Mouse (Mus musculus) heart, embryonic 13.5 days (tissue): ENCODE results near the gene Adat3. TPM values are rescaled to one million over a fixed set of nuclear protein-coding genes. Genes with fewer than 3 reads are reported as not detected.
"Not testable (repeated sequence)": the region's sequence is repeated elsewhere in the genome, so short reads cannot be mapped to it uniquely, and the experiment has no call there.

ENCODE experiments used
- ATAC-seq: fragments of 200-750 bp; cut with Nextera tagmentation; 2 replicates; pipeline ENCODE4 v1.8.0; 2017; ENCODE audit warnings: moderate TSS enrichment; ENCODE audit not compliant: insufficient number of reproducible peaks, low FRiP score, low TSS enrichment; ENCODE audit errors: extremely low read depth
- H3K27ac ChIP-seq: fragments of 300-500 bp; sonication (generic); replicated peaks from 2 replicates; pipeline ENCODE4 v1.5.1; 2015; ENCODE audit warnings: moderate library complexity, mild to moderate bottlenecking, inconsistent platforms
- H3K27me3 ChIP-seq: fragments of 300-500 bp; sonication (generic); replicated peaks from 2 replicates; pipeline ENCODE4 v1.6.1; 2015; ENCODE audit warnings: mild to moderate bottlenecking, inconsistent platforms
- H3K36me3 ChIP-seq: fragments of 300-500 bp; sonication (generic); 2 replicates; pipeline ENCODE4 v1.6.1; 2015; ENCODE audit warnings: mild to moderate bottlenecking, inconsistent platforms
- H3K4me1 ChIP-seq: fragments of 300-500 bp; sonication (generic); 2 replicates; pipeline ENCODE4 v1.6.1; 2015; ENCODE audit warnings: inconsistent platforms
- H3K4me2 ChIP-seq: fragments of 300-500 bp; sonication (generic); 2 replicates; pipeline ENCODE4 v1.6.1; 2015; ENCODE audit warnings: inconsistent platforms, mild to moderate bottlenecking, moderate library complexity
- H3K4me3 ChIP-seq: fragments of 300-500 bp; sonication (generic); 2 replicates; pipeline ENCODE4 v1.5.1; 2015; ENCODE audit warnings: moderate library complexity, mild to moderate bottlenecking, inconsistent platforms
- H3K9ac ChIP-seq: fragments of 300-500 bp; sonication (generic); 2 replicates; pipeline ENCODE4 v1.6.1; 2015; ENCODE audit warnings: inconsistent platforms, mild to moderate bottlenecking, moderate library complexity
- H3K9me3 ChIP-seq: fragments of 300-500 bp; sonication (generic); 2 replicates; pipeline ENCODE4 v1.6.1; 2016; ENCODE audit warnings: inconsistent platforms
- WGBS: fragments of 180-500 bp; shearing (Covaris S2); methylation state at CpG from one replicate; pipeline ENCODE4 v1.1.7; 2015; ENCODE audit warnings: mixed read lengths; 5-methylcytosine and 5-hydroxymethylcytosine counted together
- polyA plus RNA-seq: library from polyadenylated mRNA; unstranded; fragments of >200 nt; fragmentation: Nextera tagmentation; extraction: Ambion mirVana; gene quantifications from 2 replicates; pipeline ENCODE4 v1.2.1, GENCODE M21; 2015

Adat3 gene
- polyA plus RNA-seq, 1 experiment from 2014 or later = 5.6 TPM

DNA sequence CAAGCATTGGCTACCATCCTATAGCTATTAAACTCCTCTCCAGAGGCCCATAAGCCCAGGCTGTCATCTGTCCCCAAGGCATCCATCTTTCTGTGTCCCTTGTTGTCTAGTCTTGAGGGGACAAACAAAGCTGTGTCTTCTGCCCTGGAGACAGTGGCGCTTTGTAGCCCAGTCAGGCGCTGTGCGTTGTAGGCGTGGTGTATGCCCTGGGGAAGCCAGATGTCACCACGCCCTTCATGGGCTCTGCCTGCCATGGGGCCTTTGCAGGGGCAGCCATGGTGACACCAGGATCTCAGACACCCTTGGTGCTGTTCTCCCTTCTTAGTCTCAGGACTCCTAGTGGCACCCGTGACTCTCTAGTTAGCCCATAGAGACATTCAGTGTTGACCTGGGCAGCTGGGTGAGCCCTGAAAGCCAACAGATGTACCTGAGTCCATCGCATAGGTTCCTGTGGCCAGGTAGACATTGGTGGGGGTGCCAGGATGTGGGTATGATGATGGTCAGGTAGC lies 1.4 kb downstream of the Adat3 start:
- peaks cover 33% of the 10 kb centered on the region for H3K36me3 ChIP-seq
- peak overlapping the region; percentile 89 for H3K9ac ChIP-seq
- no peaks in the 10 kb centered on the region for H3K27me3 ChIP-seq
- peak overlapping the region; percentile 87 for H3K4me3 ChIP-seq
- H3K27ac ChIP-seq = peak overlapping the region; percentile 87
- H3K4me1 ChIP-seq = peaks cover 30% of the 10 kb centered on the region
- H3K4me2 ChIP-seq = peak overlapping the region; percentile 94
- ATAC-seq = no peak
- WGBS = 84% methylated on average over 7 of the region's 7 CpGs
- no peaks in the 10 kb centered on the region for H3K9me3 ChIP-seq

- peak overlapping the region; percentile 40; the same call in 1 of the 2 replicates for H3K9ac ChIP-seq
- H3K9me3 ChIP-seq = no peaks in the 10 kb centered on the region
- no peaks in the 10 kb centered on the region for H3K27me3 ChIP-seq
- 81% methylated on average over 2 of the region's 2 CpGs for WGBS
- peaks cover 41% of the 10 kb centered on the region for H3K36me3 ChIP-seq
- H3K27ac ChIP-seq = no peak overlapping the region
- H3K4me1 ChIP-seq = peaks cover 30% of the 10 kb centered on the region
- ATAC-seq = no peak
- H3K4me2 ChIP-seq = 0 out of 2 replicates have a peak overlapping the region, but pooled peaks have one; percentile 94
- H3K4me3 ChIP-seq = no peak overlapping the region
Measured at GRCm38 (mm10) chr10:80604988-80605387, 2.3 kb downstream of the Adat3 start.

DNA sequence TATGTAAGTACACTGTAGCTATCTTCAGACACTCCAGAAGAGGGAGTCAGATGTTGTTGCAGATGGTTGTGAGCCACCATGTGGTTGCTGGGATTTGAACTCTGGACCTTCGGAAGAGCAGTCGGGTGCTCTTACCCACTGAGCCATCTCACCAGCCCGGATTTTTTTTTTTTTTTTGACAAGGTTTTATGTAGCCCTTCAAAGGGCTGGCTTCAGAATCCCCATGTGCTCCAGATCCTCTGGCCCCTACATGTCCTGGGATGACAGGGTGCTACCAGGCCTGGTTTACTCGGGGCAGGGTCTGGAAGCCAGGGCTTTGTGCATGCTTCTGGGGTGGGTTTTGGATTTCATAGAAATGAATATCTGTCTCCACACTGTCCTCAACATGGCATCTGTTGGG lies 3.0 kb downstream of the Adat3 start, which contains the start of gene Gm49322:
Gene Gm49322 (plus strand): TSS at position 301 of the 400 bp plus-strand sequence.
- not testable (repeated sequence) for ATAC-seq, H3K4me3 ChIP-seq
- H3K9ac ChIP-seq = peak within 1 kb of the TSS; percentile 40; the same call in 1 of the 2 replicates

GRCm38 (mm10) chr10:80606306-80606705 lies 3.6 kb downstream of the Adat3 start:
- Histone ChIP-seq H3K27me3 (no peaks in the 10 kb centered on the region), H3K9me3 (no peaks in the 10 kb centered on the region), H3K36me3 (peaks cover 51% of the 10 kb centered on the region), H3K4me1 (peaks cover 34% of the 10 kb centered on the region), H3K4me2 (no peak overlapping the region), H3K27ac (no peak overlapping the region), H3K9ac (no peak overlapping the region), H3K4me3 (no peak overlapping the region)
- ATAC-seq = no peak
- 89% methylated on average over 23 of the region's 23 CpGs for WGBS

More for the DNA sequence above, 3.0 kb downstream of the Adat3 start, which contains the start of gene Gm49322:
- H3K4me2 ChIP-seq = 0 out of 2 replicates have a peak within 1 kb of the TSS, but pooled peaks have one; percentile 94
- H3K9me3 ChIP-seq, H3K27ac ChIP-seq, H3K27me3 ChIP-seq: not testable (repeated sequence)
- peaks cover 48% of the 10 kb centered on the region for H3K36me3 ChIP-seq
- peaks cover 31% of the 10 kb centered on the region for H3K4me1 ChIP-seq
- 75% methylated on average over 4 of the region's 4 CpGs for WGBS

DNA sequence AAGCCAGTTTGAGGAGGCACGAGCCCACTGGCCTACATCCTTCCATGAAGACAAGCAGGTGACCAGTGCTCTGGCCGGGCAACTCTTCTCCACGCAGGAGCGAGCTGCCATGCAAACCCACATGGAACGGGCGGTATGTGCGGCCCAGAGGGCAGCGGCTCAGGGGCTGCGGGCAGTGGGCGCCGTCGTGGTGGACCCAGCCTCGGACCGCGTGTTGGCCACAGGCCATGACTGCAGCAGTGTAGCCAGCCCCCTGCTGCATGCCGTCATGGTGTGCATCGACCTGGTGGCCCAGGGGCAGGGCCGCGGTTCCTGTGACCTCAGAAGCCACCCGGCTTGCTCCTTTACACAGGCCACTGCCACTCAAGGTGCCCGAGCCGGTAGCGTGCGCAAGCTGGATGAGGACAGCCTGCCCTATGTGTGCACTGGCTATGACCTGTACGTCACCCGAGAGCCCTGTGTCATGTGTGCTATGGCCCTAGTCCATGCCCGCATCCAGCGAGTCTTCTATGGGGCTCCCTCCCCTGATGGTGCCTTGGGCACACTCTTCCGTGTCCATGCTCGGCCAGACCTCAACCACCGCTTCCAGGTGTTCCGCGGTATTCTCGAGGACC lies 4.2 kb downstream of the Adat3 start:
- H3K36me3 ChIP-seq = peaks cover 56% of the 10 kb centered on the region
- peaks cover 34% of the 10 kb centered on the region for H3K4me1 ChIP-seq
- 94% methylated on average over 34 of the region's 34 CpGs for WGBS
- ATAC-seq = no peak
- H3K9me3 ChIP-seq = no peaks in the 10 kb centered on the region
- no peaks in the 10 kb centered on the region for H3K27me3 ChIP-seq
- no peak overlapping the region for H3K9ac ChIP-seq
- H3K4me3 ChIP-seq = no peak overlapping the region
- H3K27ac ChIP-seq = no peak overlapping the region
- H3K4me2 ChIP-seq = no peak overlapping the region

- peaks cover 72% of the 10 kb centered on the region for H3K36me3 ChIP-seq
- no peak for ATAC-seq
- no peak overlapping the region for H3K27ac ChIP-seq
- no peak overlapping the region for H3K9ac ChIP-seq
- H3K27me3 ChIP-seq = no peaks in the 10 kb centered on the region
- H3K4me1 ChIP-seq = peaks cover 24% of the 10 kb centered on the region
- H3K4me3 ChIP-seq = no peak overlapping the region
- no peak overlapping the region for H3K4me2 ChIP-seq
- 92% methylated on average over 3 of the region's 3 CpGs for WGBS
- H3K9me3 ChIP-seq = no peaks in the 10 kb centered on the region
Measured at GRCm38 (mm10) chr10:80608435-80608834, 5.8 kb downstream of the Adat3 start.

DNA sequence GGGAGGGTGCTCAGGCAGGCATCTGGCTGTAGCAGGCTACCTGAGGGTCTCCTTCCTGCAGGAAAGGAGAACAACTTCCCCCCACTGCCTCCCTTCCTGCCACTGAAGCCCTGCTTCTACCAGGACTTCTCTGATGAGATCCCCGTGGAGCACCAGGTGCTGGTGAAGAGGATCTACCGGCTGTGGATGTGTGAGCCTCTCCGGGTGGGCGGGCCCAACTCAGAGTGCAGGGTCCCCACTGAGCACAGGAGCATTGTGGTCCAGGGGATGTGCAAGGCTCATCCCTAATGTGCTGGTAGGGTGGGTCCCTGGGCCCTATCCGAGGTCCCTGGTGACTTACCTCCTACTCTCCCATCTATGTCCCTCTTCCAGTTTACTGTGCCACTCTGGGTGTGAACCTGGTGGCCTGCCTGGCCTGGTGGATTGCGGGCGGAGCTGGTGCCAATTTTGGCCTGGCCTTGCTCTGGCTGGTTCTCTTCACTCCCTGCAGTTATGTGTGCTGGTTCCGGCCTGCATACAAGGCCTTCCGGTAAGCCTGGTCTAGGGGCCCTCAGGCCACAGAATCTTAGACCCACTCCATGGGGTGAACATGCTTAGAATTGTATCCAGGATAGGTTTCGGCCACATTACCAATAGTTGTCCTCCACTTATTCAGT lies 6.7 kb downstream of the Adat3 start:
- Histone ChIP-seq H3K27ac (no peak overlapping the region), H3K9ac (no peak overlapping the region), H3K4me2 (no peak overlapping the region), H3K9me3 (no peaks in the 10 kb centered on the region), H3K36me3 (peaks cover 82% of the 10 kb centered on the region), H3K4me3 (no peak overlapping the region), H3K4me1 (peaks cover 14% of the 10 kb centered on the region), H3K27me3 (no peaks in the 10 kb centered on the region)
- no peak for ATAC-seq
- WGBS = 89% methylated on average over 10 of the region's 10 CpGs

DNA sequence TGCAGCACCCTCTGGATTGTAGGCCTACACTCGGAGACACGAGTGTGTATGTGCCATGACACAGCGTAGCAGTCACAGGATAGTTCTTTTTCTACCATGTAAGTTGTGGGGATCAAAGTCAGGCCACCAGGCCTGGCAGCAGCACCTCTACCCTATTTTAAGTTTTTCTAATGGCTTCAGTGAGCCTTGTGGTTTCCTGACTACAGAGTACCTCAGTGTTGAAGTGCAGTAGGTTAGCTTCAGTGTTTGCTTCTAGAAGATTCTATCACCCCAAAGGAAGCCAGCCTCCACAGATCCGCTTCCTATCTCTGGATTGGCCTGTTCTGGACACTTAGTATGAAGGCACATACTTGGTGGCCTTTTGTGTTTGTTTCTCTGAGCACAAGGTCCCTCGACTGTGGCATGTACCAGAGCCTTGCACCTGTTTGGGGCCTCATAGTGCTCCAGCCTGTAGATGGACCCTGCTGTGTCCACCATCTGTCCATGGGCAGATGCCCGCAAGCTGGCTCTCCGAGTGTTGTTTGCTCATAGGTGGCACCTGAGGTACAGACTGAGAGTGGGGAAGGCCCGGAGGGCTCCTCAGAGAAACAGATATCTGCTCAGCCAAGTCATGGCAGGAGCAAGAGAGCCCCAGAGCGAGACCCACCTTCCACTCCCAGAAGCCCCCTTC lies 7.6 kb downstream of the Adat3 start:
- WGBS = 87% methylated on average over 9 of the region's 9 CpGs
- ATAC-seq = no peak
- peaks cover 5% of the 10 kb centered on the region; the same call in 1 of the 2 replicates for H3K4me1 ChIP-seq
- no peak overlapping the region for H3K4me2 ChIP-seq
- no peaks in the 10 kb centered on the region for H3K27me3 ChIP-seq
- H3K9ac ChIP-seq = no peak overlapping the region
- H3K27ac ChIP-seq = no peak overlapping the region
- H3K4me3 ChIP-seq = no peak overlapping the region
- H3K36me3 ChIP-seq = peaks cover 90% of the 10 kb centered on the region
- H3K9me3 ChIP-seq = no peaks in the 10 kb centered on the region

DNA sequence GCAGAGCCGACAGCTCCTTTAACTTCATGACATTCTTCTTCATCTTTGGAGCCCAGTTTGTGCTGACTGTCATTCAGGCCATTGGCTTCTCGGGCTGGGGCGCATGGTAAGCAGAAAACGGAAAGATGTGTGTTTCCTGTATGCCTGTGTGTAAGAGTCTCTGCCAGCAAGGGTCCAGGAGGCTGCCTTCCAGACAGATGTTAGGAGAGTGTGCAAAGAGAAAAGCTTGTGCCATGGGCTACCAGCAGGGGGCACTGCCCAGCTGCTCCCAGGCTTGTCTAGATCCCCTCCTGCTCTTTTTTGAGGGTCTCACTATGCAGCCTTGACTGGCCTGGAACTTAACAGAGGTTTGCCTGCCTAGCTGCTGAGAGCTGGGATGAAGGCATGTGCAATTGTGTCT lies 8.3 kb downstream of the Adat3 start:
- Histone ChIP-seq H3K4me3 (no peak overlapping the region), H3K4me2 (no peak overlapping the region), H3K4me1 (peaks cover 5% of the 10 kb centered on the region; the same call in 1 of the 2 replicates), H3K27me3 (no peaks in the 10 kb centered on the region), H3K9ac (no peak overlapping the region), H3K27ac (no peak overlapping the region), H3K36me3 (peaks cover 95% of the 10 kb centered on the region), H3K9me3 (no peaks in the 10 kb centered on the region)
- no peak for ATAC-seq
- WGBS = 60% methylated on average over 4 of the region's 4 CpGs

DNA sequence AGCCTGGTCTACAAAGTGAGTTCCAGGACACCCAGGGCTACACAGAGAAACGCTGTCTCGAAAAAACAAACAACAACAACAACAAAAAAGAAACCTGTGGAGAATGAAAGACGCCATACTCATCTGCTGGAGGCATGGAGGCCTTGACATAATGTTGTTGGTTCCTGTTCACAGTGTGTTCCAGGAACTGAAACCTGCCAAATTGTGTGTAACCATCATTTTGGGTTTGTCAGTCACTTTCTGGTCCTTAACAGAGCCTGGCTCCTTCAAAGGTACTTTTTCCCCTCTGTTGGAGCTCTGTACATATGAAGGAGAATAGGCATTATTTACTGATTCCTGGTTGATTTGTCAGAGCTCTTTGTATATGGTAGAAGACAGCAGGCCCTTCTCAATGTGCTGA lies 9.2 kb downstream of the Adat3 start:
- no peaks in the 10 kb centered on the region for H3K9me3 ChIP-seq
- H3K9ac ChIP-seq = no peak overlapping the region
- H3K27me3 ChIP-seq = no peaks in the 10 kb centered on the region
- 94% methylated on average over 3 of the region's 3 CpGs for WGBS
- no peak overlapping the region for H3K4me3 ChIP-seq
- peaks cover 91% of the 10 kb centered on the region for H3K36me3 ChIP-seq
- H3K4me1 ChIP-seq = peaks cover 5% of the 10 kb centered on the region; the same call in 1 of the 2 replicates
- H3K27ac ChIP-seq = no peak overlapping the region
- no peak for ATAC-seq
- H3K4me2 ChIP-seq = no peak overlapping the region

DNA sequence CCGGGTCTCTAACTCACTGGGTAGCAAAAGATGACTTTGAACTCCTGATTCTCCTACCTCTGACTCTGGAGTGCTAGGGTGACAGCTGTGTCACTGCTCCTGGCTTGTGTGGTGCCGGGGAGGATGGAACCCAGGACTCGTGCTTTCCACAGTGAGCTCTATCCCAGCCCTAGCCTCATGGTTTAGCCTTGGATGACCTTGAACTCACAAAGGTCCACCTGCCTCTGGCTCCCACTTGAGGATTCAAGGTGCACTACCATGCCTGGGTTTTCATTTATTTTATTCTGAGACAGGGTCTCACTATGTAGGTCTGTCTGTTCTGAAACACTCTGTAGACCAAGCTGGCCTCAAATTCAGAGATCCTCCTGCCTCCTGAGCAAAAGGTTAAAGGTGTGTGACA lies 11.1 kb downstream of the Adat3 start:
- no peaks in the 10 kb centered on the region for H3K9me3 ChIP-seq
- H3K4me1 ChIP-seq = peaks cover 11% of the 10 kb centered on the region
- H3K36me3 ChIP-seq = peaks cover 71% of the 10 kb centered on the region
- no peak overlapping the region for H3K27ac ChIP-seq
- no peak overlapping the region for H3K4me2 ChIP-seq
- 77% methylated on average over 3 of the region's 3 CpGs for WGBS
- H3K27me3 ChIP-seq = no peaks in the 10 kb centered on the region
- ATAC-seq = no peak
- no peak overlapping the region for H3K9ac ChIP-seq
- H3K4me3 ChIP-seq = no peak overlapping the region
